Mouse (Mus musculus): ENCODE results near the gene Gm20696. TPM values are rescaled to one million over a fixed set of nuclear protein-coding genes. Genes with fewer than 3 reads are reported as not detected.
A peak's percentile ranks its signal among the peaks of the same experiment; 100 is the strongest.

Gene Gm20696
- total RNA-seq, 2 experiments from 2014 or later, result 1.2 to 1.3 TPM

DNA sequence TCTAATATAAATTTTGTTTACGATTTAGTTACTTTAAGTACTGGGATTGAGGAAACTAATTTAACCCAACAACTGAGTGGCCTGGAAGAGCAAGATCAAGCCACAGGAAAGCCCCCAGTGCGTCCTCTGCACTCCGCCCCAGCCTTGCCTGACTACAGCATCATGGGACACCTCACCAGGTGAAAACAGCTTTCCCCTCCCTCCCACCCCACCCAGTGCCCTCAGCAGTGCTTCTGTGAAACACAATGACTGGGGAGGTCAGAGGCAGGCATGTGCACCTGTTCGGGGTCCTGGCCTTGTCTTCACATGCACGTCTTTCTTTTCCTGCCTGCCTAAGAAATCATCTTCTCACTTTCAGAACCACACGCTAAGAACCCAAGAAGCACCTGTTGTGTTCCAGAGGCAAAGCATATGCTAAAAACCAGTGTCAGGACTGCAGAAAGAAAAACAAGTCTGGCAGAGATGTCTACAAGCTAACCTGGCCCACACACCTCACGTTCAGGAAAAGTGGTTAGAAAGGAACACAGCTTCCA lies 150.9 kb downstream of the Gm20696 start:
- intact Hi-C loops (cut with DNase I), result no loop called here
- Histone ChIP-seq H3K4me3 (no peak overlapping the region), H3K27ac (no peak overlapping the region)
- no peak for TF ChIP-seq CTCF (IDR thresholded peaks at IDR 0.05)
- DNase-seq, result no peak

DNA sequence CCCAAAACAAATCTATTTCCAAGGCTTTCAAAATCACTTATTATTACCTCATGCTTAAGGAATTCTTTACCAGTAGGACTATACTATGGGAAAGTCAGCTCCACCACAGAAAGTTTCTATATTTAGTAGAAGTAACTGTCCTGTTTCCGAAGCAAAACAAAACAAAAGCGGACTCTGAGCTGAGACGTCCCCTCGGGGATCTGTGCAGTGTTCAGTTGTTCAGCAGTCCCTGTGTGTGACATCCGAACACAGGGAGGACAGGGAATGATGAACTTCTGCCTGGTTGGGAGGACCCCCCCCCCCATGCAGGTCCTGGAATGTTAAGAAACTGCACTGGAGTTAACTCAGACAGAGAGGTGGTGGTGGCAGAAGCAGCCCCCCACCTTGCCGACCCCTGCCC lies 154.7 kb downstream of the Gm20696 start:
- no peak for TF ChIP-seq CTCF (IDR thresholded peaks at IDR 0.05)
- H3K4me3 ChIP-seq, result no peak overlapping the region
- H3K27ac ChIP-seq, result no peak overlapping the region
- intact Hi-C loops (cut with DNase I), result no loop called here
- no peak for DNase-seq

DNA sequence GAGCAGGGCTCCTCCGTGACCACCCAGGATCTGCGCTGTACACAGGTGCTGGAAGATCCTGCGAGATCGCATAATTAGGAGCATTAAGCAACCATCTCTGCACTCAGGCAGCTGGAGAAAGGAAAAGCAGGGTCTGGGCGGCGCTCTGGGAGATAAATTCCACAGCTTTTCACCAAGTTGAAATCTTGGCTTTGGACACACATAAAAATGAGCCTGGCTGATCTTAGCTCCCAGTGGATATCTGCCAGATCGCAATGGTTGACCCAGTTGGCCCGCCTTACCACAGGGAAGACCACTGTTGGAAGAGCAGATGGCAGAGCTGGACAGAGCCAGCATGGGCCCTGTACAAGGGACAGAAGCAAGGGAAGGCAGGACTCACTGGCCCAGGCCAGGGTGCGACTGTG lies 157.4 kb downstream of the Gm20696 start:
- no peak overlapping the region for H3K4me3 ChIP-seq
- no peak for TF ChIP-seq CTCF (IDR thresholded peaks at IDR 0.05)
- intact Hi-C loops (cut with DNase I), result no loop called here
- peak overlapping the region; percentile 20 for H3K27ac ChIP-seq
- peak; percentile 43 for DNase-seq

DNA sequence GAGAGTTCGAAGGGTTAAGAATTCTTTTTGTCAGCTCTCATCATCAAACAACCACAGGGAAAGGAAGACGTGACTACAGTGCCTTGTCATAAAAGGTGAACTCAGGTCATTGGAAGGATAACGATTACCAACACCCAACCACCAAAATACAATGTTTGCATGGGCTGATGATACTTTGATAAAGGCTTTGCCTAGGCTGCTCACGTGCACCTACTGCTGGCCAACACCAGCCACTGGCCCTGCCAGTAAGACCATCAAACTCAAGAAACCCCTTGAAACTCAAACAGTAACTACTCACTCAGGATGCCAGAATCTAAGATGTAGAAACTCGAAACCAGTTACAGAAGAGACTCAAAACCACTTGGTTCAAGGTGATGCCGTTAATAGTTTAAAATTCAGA lies 159.8 kb downstream of the Gm20696 start:
- TF ChIP-seq CTCF (IDR thresholded peaks at IDR 0.05), result peak; percentile 36; the same call in 1 of the 2 replicates
- no peak overlapping the region for H3K4me3 ChIP-seq
- H3K27ac ChIP-seq, result no peak overlapping the region
- no peak for DNase-seq
- intact Hi-C loops (cut with DNase I), result no loop called here

DNA sequence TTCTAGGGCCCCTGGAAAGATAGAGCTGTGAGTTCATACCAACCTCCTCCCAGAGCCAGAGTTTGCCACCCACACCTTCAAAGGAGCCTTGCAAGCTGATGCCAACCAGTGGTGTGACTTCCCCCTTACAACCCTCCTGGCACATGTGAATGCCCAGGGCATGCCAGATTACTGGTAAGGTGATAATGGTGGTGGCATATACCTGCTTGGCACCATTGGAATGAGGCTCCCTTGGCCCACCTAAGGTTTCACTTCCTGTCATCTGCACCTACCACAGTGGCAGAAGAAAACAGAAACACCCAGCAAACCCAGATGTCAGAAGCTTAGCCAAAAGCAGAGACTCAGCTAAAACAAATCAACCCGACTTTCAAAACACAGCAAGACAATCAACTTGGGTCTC lies 162.9 kb downstream of the Gm20696 start:
- intact Hi-C loops (cut with DNase I), result no loop called here
- TF ChIP-seq CTCF (IDR thresholded peaks at IDR 0.05), result no peak
- no peak overlapping the region for H3K27ac ChIP-seq
- no peak for DNase-seq
- no peak overlapping the region for H3K4me3 ChIP-seq

DNA sequence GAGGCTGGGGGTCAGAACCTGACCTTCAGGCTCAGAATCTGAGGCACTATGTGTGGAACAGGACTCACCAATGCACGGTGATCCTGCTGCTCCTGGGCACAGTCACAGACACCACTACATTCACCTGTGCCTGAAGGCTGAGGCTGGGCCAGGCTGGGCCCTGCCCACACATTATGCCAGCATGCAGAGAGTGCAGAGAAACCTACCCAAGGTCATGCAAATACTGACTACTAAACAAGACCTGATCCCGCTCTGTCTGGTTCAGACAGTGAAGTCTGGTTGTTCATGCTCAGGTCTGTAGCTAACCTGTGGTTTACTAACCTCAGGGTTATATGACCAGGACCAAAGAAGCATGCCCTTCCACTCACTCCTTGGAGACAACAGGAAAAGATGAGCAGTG lies 163.9 kb downstream of the Gm20696 start:
- TF ChIP-seq CTCF (IDR thresholded peaks at IDR 0.05), result no peak
- no peak overlapping the region for H3K4me3 ChIP-seq
- no peak overlapping the region for H3K27ac ChIP-seq
- intact Hi-C loops (cut with DNase I), result no loop called here
- no peak for DNase-seq

DNA sequence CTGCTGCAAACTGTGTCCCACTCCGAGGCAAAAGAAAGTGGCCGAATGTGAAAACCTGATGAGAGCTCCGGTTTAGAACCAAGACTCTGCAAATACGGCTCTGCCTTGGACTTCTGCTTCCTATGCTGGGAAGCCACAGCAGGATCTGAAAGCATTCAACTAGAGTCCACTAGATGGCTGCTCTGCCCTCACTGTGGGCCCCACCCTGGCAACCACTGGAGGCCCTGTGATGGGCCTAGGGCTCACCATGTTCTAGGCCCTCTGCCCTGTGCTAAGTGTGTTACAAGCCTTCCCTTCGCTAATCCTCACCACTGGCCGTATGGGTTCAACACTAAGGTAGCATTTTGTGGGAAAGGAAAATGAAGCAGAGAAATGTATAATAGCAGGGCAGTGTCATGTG lies 164.3 kb downstream of the Gm20696 start:
- DNase-seq, result no peak
- no peak overlapping the region for H3K27ac ChIP-seq
- no peak overlapping the region for H3K4me3 ChIP-seq
- intact Hi-C loops (cut with DNase I), result no loop called here
- no peak; the same call in 1 of the 2 replicates for TF ChIP-seq CTCF (IDR thresholded peaks at IDR 0.05)

DNA sequence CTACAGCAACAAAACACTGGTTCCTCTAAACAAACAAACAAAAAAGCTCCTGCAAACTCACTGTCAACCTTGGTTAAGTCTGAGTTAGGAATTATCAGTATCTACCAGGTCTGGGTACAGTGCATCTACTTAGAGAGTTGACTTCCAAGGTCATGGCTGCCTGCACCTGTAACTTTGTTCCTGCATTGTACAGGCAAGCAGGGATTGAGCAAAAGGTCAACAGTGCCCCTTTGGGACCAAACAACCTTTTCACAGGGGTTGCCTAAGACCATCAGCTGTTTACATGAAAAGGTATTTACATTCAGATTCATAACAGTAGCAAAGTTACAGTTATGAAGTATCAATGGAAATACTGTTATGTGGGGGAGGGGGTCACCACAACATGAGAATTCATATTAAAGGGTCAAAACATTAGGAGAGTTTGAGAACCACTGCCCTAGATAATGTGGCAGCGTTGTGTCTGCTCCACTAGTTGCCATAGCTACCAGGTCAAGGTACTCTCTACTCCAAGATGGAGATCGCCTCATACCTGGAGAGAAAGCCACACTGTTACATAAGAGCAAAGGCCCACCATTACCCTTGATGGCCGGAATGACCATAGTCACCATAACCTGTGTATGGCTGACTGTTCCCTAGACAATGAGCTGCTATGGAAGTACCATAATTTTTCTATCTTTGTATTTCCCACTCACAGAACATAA lies 165.9 kb downstream of the Gm20696 start:
- intact Hi-C loops (cut with DNase I), result no loop called here

DNA sequence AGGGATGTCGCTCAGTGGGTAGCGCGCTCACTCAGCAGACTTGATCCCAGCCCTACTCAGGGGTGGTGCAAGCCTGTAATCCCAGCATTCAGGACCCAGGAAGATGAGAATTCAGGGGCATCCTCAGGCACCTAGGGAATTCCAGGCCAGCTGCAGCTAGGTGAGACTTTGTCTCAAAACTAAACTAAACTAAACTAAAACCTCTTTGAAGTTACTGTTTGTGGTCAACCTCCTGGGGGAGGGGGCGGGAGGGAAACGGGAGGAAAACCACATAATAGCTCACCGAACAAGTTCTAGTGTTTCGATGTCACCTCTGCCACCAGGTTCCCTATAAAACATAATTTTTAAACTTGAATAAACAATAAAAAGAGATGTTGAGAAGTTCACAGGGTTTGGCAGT lies 168.5 kb downstream of the Gm20696 start:
- Histone ChIP-seq H3K4me3 (no peak overlapping the region), H3K27ac (peak overlapping the region; percentile 68)
- no peak for TF ChIP-seq CTCF (IDR thresholded peaks at IDR 0.05)
- no peak for DNase-seq
- intact Hi-C loops (cut with DNase I), result loop anchor here (5.0 kb wide), 1 partner anchor 41 kb away; no protein-coding TSS in a partner anchor

More for the DNA sequence above, 165.9 kb downstream of the Gm20696 start:
- Histone ChIP-seq H3K4me3 (no peak overlapping the region), H3K27ac (no peak overlapping the region)
- no peak for TF ChIP-seq CTCF (IDR thresholded peaks at IDR 0.05)
- DNase-seq, result no peak

DNA sequence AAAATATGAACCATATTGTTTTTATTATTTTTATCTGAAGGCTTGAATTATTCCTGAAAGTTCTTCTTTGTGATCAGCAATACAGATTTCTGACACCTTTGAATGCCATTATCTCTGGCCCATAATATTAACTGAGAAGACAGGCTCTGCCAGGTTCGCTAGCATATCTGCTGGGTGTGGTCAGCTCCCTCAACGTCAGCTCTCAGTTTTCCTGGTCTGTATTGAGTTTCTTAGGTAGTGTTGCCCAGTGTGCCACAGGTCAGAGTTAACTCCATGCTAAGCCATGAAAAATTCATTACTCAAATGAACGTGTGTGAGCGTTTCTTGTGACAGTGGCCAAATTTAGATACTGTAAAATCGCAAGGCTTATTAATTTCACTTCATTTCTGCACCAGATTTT lies 170.5 kb downstream of the Gm20696 start:
- DNase-seq, result no peak
- intact Hi-C loops (cut with DNase I), result loop anchor here (5.0 kb wide), 1 partner anchor 39 kb away; no protein-coding TSS in a partner anchor
- no peak for TF ChIP-seq CTCF (IDR thresholded peaks at IDR 0.05)

DNA sequence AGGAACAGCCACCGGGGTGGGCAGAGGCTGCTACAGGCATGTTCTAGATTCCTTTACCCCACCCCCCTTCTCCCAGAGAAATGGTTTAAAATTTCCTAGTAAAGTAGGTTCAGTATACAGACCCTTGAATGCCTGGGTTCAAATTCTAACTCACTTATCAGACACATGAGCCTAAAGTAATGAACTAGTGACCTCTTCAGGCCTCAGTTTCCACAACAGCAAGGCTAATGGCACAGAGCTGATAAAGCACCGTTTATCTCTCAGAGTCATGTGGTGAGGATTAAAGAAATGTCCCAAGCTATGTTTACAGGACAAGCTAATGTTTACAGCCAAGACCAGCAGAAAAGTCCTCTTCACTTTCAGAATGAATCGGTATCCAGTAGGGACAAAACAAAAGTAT lies 173.7 kb downstream of the Gm20696 start:
- intact Hi-C loops (cut with DNase I), result no loop called here
- peak; percentile 25; the same call in 1 of the 2 replicates for TF ChIP-seq CTCF (IDR thresholded peaks at IDR 0.05)

More for the DNA sequence above, 170.5 kb downstream of the Gm20696 start:
- peak overlapping the region; percentile 58 for H3K4me3 ChIP-seq
- H3K27ac ChIP-seq, result peak overlapping the region; percentile 68

DNA sequence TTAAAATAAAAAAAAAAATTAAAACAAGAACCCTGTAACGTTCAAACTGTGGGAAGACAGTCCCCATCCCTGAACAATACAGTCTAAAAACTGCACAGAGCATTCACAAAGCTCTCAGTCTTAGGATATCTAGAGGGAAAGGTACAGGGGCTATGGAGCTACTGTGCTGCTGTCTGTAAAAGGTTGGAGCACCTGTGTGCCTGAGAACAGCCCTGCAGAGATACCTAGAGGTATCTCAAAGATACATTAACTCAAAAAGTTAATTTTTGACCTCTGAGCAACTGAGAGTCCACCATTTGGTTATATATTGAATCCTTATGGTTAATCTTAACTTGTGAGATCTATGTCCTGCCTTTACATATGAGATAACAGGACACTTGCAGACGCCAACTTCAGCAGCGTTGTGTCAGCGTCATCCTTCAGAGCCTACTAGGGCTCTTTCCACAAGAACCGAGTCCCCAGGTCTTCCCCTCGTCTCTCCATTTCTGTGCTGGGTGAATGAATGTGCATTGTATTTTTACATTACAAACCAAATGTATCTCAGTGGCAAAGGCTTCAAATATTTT lies 174.5 kb downstream of the Gm20696 start:
- intact Hi-C loops (cut with DNase I), result no loop called here
- no peak overlapping the region for H3K4me3 ChIP-seq
- no peak for DNase-seq
- TF ChIP-seq CTCF (IDR thresholded peaks at IDR 0.05), result no peak
- H3K27ac ChIP-seq, result peak overlapping the region; percentile 78

More for the DNA sequence above, 173.7 kb downstream of the Gm20696 start:
- DNase-seq, result no peak
- H3K4me3 ChIP-seq, result no peak overlapping the region
- H3K27ac ChIP-seq, result no peak overlapping the region; the same call in 1 of the 2 replicates

DNA sequence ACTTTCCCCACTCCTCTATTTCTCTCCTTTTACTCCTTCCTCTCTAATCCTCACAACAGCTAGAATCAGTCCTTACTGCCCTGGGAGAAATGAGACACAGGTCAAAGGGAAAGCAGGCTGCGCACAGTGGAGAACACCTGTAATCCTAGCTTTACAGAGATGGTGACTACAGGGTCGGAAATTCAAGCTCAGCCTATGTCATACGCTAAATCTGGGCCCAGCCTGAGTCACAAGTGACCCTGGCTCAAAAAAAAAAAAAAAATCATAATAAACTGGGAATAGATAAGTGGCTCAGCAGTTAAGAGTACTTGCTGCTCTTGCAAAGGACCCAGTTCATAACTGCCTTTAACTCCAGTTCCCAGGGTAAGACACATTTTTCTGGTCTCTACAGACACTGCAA lies 175.5 kb downstream of the Gm20696 start:
- peak; percentile 44 for DNase-seq
- Histone ChIP-seq H3K27ac (peak overlapping the region; percentile 78), H3K4me3 (no peak overlapping the region)
- intact Hi-C loops (cut with DNase I), result no loop called here
- no peak for TF ChIP-seq CTCF (IDR thresholded peaks at IDR 0.05)
